8 mouse cellular contexts compared by ENCODE assay signal in genomic region chr12:44329316-44330215, GRCm38 (mm10). TPM values are rescaled to one million over a fixed set of nuclear protein-coding genes. Genes with fewer than 3 reads are reported as not detected.
A peak's percentile ranks its signal among the peaks of the same experiment; 100 is the strongest.
DNase-seq lines count a peak whose midpoint lies in the region; ATAC-seq and TF ChIP-seq lines count a peak whose summit lies in the region.

No protein-coding gene starts in this region.

- WGBS in midbrain, embryonic 14.5 days: under 1% methylated on average over 61 of the region's 61 CpGs

- H3K9me3 ChIP-seq in ES-E14 (ENCODE audit: control insufficient read depth, insufficient read depth, low read depth, low read length): no peaks in the 10 kb centered on the region
- H3K9me3 ChIP-seq in midbrain, embryonic 14.5 days (ENCODE audit: control insufficient read depth, low read length): no peaks in the 10 kb centered on the region

- peak overlapping the region; percentile 68 for H3K4me2 ChIP-seq in midbrain, embryonic 14.5 days (ENCODE audit: low read length)

- no peak overlapping the region for H3K27ac ChIP-seq in ES-E14 (ENCODE audit: insufficient read depth, low read depth, low read length, poor library complexity, severe bottlenecking)
- H3K27ac ChIP-seq in midbrain, embryonic 14.5 days (replicated peaks; ENCODE audit: low read depth, low read length): peak overlapping the region; percentile 96

- H3K4me1 ChIP-seq in ES-E14 (ENCODE audit: control insufficient read depth in 2 of 2, insufficient read depth in 2 of 2, low read length in 2 of 2, poor library complexity in 1 of 2): no peaks in the 10 kb centered on the region
- H3K4me1 ChIP-seq in midbrain, embryonic 14.5 days (ENCODE audit: control insufficient read depth, insufficient read depth, low read length): peaks cover 23% of the 10 kb centered on the region

- peak overlapping the region; percentile 66 to 77 for H3K4me3 ChIP-seq in ES-E14 (ENCODE audit: insufficient read depth in 1 of 2, low read depth in 1 of 2, low read length in 2 of 2, poor library complexity in 1 of 2, severe bottlenecking in 1 of 2)
- peak overlapping the region; percentile 83 for H3K4me3 ChIP-seq in midbrain, embryonic 14.5 days (replicated peaks; ENCODE audit: low read depth, low read length)

- peak; percentile 30 to 37; a peak in 3 of 4 replicates for ATAC-seq in hematopoietic stem cell, adult 5-6 weeks (replicated peaks in 1 of 2; ENCODE audit: insufficient read depth in 1 of 2, low FRiP score in 2 of 2, low TSS enrichment in 1 of 2, low read depth in 1 of 2, poor library complexity in 2 of 2, severe bottlenecking in 2 of 2)
- peak; percentile 76 for ATAC-seq in midbrain, embryonic 14.5 days (ENCODE audit: low FRiP score, low TSS enrichment)

- H3K9ac ChIP-seq in ES-E14 (ENCODE audit: insufficient read depth, low read depth, low read length, poor library complexity, severe bottlenecking): peak overlapping the region; percentile 16; the same call in 1 of the 2 replicates
- H3K9ac ChIP-seq in midbrain, embryonic 14.5 days (replicated peaks; ENCODE audit: low read length): peak overlapping the region; percentile 90

- intact Hi-C loops in left cerebral cortex, postnatal 25 days (cut with DNase I): loop anchor here (1.0 to 5.0 kb wide), 5 partner anchors 26 to 217 kb away; no protein-coding TSS in a partner anchor

- DNase-seq in CD4-positive helper T cell, adult 2 months (ENCODE audit: low read depth, low spot score): peak; percentile 5
- peak; percentile 19 for DNase-seq in ES-E14 (ENCODE audit: low read depth, low spot score)
- peak; percentile 69 for DNase-seq in embryo, embryonic 10.5 days (ENCODE audit: low spot score)
- DNase-seq in left cerebral cortex, postnatal 25 days (ENCODE audit: low spot score in 2 of 2): peak; percentile 71 to 82
- DNase-seq in midbrain, embryonic 14.5 days: peak; percentile 85
- peak; percentile 26 for DNase-seq in testis, postnatal 14 days (ENCODE audit: low spot score)
- DNase-seq in thymus, adult 18-20 months: no peak

- in situ Hi-C loops in ES-E14 (cut with MboI; ENCODE audit: low sequenced_read_pairs in 2 of 2, unreplicated experiment in 2 of 2): loop anchor here in 1 of 2 experiments (10.0 kb wide), 1 partner anchor 215 kb away; no protein-coding TSS in a partner anchor

- H3K27me3 ChIP-seq in midbrain, embryonic 14.5 days (ENCODE audit: control insufficient read depth, insufficient read depth, low read length): no peaks in the 10 kb centered on the region

- H3K36me3 ChIP-seq in ES-E14 (ENCODE audit: control insufficient read depth, insufficient read depth, low read length, poor library complexity, severe bottlenecking): no peaks in the 10 kb centered on the region
- H3K36me3 ChIP-seq in midbrain, embryonic 14.5 days (ENCODE audit: control insufficient read depth, insufficient read depth, low read length): 0 out of 2 replicates have a peak, but pooled peaks cover 3% of the 10 kb centered on the region

TF ChIP-seq in ES-E14, 5 proteins besides CTCF, POLR2A, EP300 and RAD21:
- TF ChIP-seq CHD2 (IDR thresholded peaks at IDR 0.05; ENCODE audit: low read depth, low read length) (no peak), ZNF384 (IDR thresholded peaks at IDR 0.05; ENCODE audit: low read depth, low read length) (no peak)

RNA-seq across cellular contexts. Expression of gene Nrcam, which starts 0.9 kb away (rescaled TPM):
- total RNA-seq in ES-E14 (2012; rRNA removed): 2.7 and 2.9 TPM in 2 replicates
- not detected in 2 replicates for total RNA-seq in hematopoietic stem cell, adult 5-6 weeks (2017)
- 100 to 1,000 TPM; 524 to 562 TPM for total RNA-seq in left cerebral cortex, postnatal 25 days (2021)
- polyA plus RNA-seq in midbrain, embryonic 14.5 days (2014; fragmentation: Nextera tagmentation; extraction: Ambion mirVana): 137 and 198 TPM in 2 replicates

Comparison
In these comparisons a context has a peak if more than half of its experiments do, and no peak if none do; other contexts are left out.
1. DNase-seq: peak in CD4-positive helper T cell, adult 2 months (single experiment), ES-E14 (single experiment), embryo, embryonic 10.5 days (single experiment), left cerebral cortex, postnatal 25 days (2 of 2), midbrain, embryonic 14.5 days (single experiment) and testis, postnatal 14 days (single experiment); none in thymus, adult 18-20 months (0 of 2).
2. RNA of gene Nrcam, which starts 0.9 kb away (total RNA-seq): 524 to 562 TPM in left cerebral cortex, postnatal 25 days; 2.7 to 2.9 TPM in ES-E14 and not detected in hematopoietic stem cell, adult 5-6 weeks; every median in the first group is over 100 times any median in the second.